Mouse (Mus musculus) thymus, adult 2 months (tissue): ENCODE measurements around the gene Slc45a1.

Source experiments
- CTCF ChIP-seq: fragments of 200-500 bp; IDR thresholded peaks from 2 replicates; pipeline ENCODE4 v1.5.1; 2012; ENCODE audit warnings: mild to moderate bottlenecking, control low read depth, low read length, moderate library complexity, borderline replicate concordance; ENCODE audit not compliant: control insufficient read depth, poor library complexity, insufficient read depth; ENCODE audit errors: extremely low read depth
- POLR2A ChIP-seq: fragments of 200-500 bp; IDR thresholded peaks from 2 replicates; pipeline ENCODE4 v1.6.1; 2012; ENCODE audit warnings: mild to moderate bottlenecking, low read length, control low read depth, moderate library complexity; ENCODE audit not compliant: control insufficient read depth, poor library complexity, insufficient read depth; ENCODE audit errors: extremely low read depth

DNA sequence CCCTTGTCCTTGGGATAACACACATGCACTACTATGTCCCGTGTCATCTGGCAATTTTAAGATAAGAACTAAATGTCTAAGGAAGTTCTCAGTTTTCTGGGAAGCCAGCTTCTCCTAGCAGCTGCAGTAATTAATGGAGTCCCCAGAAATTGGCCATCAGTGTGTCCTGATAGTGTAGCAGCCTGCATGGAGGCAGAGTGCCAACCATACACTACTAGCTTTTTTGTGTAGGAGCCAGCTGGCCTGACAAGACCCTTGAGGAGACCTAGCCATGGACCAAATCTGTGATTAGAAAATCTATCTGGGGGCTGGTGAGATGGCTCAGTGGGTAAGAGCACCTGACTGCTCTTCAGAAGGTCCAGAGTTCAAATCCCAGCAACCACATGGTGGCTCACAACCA, 53.3 kb downstream of the Slc45a1 start:
- TF ChIP-seq CTCF (no peak), POLR2A (no peak)
